Mouse (Mus musculus): ENCODE measurements around the gene Iqcn.
A peak's percentile ranks its signal among the peaks of the same experiment; 100 is the strongest.

Gene Iqcn

DNA sequence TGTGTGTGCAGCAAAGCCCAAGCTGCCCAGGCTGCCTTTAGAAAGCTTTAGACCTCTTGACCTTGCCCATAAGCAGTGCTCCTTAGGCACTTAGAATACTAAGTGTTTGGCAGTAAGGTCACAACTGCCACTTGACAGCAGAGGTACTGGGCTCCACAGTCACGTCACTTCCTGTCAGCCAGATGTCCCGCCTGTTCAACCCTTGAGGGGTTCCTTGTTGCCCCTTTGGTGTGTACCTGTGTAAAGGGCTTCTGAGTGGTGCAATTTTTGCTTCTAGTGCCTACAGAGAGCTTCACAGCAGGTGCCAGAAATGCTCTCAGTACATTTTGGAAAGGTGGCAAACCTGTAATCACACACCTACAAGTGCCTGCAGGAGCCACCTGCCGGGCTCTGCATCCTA lies 35.0 kb downstream of the Iqcn start:
- no peak for DNase-seq

DNA sequence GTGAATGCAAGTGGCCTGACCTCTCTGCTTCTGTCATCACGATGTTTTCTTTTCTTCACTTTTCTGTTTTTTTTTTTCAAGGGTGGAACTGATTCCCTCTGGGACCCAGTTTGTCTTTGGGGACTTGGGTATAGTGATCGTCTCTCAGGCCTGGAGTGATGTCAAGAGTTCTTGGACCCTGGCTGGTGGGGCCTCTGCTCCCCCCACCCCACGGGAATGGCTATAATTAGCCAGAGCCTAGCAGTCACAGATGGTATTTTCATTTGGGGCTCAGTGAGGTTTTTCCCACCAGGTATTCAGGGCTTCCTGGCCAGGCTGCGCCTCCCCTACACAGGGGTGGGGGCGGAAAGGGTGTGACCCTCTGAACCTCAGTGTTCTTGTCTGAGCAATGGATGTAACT lies 38.4 kb downstream of the Iqcn start:
- no peak for DNase-seq

DNA sequence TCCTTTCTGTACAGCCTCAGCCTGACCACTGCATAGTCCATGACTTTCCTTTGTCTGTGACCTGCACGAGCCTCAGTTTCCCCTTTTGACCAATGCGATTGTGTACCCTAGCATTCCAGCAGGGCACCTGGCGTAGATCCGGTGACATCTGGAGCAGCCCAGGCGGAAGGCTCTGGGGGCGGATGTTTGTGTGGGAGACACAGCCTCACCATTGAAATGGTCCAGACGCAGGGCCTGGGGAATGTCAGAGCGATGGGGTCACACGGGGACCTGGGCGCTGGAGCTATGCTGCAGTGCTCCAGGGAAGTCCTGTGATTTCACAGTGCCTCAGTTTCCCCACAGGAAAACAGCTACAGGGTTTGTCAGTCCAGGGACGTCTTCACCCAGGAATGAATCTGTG lies 38.9 kb downstream of the Iqcn start:
- DNase-seq, result no peak

DNA sequence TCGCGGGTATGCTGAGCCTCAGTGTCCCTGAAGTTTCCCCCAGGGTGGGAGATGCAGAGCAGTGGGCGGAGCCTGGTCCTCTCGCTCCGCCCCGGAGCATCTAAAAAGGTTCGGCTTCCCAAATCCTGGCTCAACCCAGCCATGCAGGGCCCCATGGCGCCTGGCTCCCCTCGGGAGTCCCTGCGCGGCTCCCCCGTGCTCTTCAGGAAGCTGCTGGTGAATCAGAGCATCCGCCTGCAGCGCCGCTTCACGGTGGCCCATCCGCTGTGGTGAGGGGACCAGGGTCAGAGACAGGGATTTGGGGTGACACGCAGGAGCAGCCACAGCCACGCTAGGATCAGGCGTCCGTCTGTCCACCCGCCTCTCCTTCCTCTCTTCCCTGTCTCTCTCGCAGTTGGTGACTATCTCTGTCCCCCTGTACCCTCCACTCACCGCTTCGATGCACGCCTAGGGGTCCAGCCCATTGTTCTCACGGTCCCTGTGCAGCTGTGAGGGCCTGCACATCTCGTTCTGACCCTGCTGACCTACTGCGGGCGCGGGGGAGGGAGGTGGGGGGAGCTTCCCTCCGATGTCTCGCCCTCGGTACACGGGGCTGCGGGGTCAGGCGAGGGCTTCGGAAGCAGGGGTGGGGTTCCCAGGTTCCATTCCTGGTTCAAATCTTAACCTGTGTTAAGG lies 39.9 kb downstream of the Iqcn start:
- peak; percentile 33 for DNase-seq

DNA sequence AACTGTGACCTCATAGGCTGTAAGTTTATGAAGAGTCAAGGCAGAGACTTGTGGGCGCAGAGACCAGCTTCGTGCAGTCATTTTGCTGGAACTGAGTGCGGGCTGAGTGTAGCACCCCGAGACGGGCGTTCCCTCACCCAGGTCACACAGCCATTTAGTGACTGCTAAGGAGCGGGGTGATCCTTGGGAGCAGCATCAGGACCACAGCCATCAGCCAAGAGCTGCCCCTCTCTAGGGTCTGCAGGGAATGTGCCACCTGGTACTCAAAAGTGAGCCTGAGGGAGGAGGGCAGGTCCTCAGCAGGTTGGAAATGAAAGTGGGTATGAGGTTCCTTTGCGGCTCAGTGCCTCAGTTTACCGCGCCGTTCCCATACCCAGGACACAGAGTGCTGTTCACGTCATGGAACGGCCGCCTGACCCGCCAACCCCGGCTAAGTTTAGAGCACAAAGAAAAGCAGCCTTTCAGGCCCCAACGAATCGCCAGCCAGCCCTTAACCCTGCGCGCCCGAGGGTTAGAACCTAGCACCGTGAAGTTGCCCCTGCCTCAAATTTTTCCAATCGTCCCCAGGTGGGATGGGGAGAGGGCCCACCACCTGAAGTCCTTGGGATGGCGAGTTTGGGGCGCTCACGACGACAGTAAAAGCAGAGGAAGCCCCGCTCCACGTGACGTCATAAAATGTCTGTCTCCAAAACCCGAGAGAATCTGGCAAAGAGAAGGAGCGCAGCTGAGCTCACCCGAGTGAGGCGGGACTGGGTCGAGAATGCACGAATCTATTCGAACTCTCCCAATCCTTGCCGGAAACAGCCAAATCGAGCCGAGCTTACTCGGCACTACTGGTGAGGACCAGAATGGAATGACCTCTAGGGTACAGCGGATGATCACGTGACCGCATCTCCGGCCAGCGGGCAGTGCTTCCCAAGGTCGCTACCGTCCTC lies 40.7 kb downstream of the Iqcn start:
- peak; percentile 85 for DNase-seq

DNA sequence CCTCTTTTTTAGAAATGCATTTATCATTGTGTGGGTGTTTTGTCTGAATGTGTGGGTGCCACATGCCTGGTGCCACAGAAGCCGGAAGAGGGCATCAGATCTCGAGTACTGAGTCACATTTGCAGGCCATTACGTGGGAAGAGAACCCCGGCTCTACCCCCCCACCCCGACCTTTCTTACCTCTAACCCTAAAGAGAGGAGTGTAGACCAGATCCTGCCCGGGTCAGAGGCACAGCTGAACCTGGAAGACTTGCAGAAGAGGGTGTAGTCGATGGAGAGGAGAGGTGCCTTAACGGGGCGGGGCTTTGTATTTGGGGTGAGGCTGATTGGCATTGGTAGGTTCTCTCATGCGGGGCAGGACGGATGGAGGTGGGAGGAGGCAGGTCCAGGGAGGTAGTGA lies 41.5 kb downstream of the Iqcn start:
- DNase-seq, result peak; percentile 13

DNA sequence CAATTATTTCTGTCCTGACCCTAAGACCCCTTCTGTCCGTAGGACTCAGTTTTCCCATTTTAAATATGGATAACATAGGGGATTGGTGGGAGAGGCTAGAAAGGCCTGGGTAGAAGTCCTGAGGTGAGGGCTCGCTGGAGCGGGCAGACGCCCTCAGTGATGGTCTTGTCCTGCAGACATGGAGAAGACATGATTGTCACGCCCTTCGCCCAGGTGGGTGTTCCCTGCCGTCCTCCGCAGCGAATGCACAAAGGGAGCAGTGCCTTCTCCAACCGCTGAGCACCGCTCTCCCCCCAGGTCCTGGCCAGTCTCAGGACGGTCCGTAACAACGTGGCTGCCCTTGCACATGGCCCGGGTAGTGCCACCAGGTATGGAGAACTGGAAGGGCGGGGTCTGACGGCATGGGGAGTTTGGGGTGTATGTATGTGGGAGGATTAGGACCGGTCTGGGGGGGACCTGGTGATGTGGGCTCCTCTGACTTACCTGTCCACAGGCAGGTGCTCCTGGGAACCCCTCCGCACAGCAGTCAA lies 42.5 kb downstream of the Iqcn start:
- DNase-seq, result no peak

DNA sequence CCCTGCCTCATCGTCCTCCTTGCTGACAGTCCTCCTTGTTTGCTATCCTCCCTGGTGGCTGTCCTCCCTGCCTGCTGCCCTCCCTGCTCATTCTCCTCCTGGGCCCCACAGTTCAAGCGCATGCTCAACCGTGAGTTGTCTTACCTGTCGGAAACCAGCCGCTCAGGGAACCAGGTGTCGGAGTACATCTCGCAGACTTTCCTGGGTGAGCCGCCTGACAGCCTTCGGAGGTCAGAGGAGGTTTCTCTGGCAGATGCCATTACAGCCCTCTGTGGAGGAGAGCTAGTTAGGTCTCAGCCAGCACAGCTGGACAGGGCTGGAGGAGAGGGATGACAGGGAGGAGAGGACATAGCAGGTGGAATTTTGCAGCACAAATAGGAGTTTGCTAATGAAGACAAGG lies 43.4 kb downstream of the Iqcn start:
- DNase-seq, result no peak

DNA sequence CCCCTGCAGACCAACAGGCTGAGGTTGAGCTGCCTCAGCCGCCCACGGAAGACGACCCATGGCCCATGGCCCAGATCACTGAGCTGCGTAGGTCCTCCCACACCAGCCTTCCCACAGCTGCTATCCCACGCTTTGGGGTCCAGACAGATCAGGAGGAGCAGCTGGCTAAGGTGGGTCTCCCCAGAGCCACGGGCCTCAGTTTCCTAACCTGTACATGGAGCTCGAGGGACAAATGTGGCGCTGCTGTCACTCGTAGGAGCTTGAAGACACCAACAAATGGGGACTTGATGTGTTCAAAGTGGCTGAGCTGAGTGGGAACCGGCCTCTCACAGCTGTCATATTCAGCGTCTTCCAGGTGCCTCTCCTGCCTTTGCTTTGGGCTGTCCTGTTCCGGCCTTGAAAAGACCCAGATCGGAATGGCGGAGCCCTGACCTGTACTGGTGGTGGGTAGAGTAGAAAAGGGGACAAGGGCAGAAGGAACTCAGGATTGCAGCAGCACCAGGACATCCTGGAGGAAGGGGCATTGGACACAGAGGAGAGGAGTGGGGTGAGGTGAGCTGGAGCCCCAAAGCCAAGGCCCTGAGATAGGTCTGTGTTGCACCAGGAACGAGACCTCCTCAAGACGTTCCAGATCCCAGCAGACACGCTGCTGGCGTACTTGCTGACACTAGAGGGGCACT lies 44.1 kb downstream of the Iqcn start:
- no peak for DNase-seq

DNA sequence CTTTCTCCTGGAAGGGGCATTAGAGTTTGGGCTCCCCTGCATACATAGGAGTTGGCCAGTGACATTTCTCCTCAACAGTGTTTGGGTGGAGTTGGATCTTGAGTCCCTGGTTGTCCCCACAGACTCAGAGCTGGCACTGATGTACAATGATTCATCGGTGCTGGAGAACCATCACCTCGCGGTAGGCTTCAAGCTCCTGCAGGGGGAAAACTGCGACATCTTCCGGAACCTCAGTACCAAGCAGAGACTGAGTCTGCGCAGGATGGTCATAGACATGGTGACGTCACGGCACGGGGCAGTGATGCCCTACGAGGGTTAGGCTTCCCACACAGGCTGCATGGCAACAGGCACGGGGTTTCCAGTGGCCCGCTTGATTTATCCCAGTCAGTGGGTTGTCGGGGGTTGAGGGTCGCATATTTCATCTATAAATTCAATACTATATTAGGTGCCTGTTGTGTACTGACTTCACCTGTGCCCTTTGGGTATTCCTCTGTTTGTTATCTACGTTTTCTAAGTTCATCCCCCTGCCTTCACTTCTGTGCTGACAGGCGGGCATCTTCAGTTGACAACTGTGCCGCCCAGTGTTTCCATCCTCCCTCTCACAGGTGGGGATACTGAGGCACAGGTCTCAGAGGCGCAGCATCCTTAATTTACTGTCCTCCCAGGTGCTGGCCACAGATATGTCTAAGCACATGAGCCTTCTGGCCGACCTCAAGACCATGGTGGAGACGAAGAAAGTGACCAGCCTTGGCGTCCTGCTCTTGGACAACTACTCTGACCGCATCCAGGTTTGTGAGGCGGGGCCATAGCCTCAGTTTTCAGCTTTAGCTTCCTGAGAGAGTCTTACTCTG lies 45.2 kb downstream of the Iqcn start:
- DNase-seq, result no peak

DNA sequence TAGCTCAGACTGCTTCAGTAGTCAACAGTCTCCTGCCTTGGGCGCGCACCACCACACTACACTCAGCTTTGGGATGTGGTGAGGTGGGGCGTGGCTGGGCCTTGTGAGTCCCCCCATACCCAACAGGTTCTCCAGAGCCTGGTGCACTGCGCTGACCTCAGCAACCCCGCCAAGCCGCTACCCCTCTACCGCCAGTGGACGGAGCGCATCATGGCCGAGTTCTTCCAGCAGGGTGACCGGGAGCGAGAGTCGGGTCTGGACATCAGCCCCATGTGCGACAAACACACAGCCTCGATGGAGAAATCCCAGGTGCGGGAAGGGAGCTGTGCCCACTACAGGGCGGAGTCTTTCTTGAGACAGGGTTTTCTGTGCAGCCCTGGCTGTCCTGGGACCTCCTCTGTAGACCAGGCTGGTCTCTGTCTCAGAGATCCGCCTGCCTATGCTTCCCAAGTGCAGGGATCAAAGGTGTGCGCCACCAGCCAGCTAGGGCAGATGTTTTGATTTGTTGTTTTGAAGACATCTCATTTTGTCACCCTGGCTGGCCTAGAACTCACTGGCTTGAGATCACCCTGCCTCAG lies 45.9 kb downstream of the Iqcn start:
- DNase-seq, result no peak

DNA sequence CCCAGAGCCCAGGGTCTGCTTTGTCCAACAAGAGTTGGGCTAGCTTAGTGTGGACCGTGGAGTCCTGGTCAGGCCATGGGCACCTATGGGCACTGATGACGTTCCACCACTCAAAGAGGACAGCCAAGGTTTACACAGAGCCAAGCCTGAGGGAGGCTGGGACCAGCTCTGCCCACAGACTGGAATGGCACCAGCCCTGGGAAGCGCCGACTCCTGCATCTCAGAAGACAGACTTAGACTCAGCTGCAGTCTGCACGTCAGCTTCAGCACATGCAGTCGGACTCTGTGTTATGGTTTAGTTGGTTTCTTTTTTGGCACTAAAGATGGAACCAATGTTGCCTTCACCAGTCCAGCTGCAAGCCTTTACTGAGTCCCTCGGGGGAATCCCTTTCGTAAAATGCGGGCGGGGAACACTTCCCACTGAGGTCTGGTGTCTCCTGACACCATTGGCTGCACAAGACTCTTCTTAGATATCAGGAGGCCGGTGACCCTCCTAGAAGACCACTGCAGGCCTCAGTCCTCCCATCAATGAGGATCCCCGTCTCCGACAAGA lies 46.9 kb downstream of the Iqcn start:
- DNase-seq, result no peak

DNA sequence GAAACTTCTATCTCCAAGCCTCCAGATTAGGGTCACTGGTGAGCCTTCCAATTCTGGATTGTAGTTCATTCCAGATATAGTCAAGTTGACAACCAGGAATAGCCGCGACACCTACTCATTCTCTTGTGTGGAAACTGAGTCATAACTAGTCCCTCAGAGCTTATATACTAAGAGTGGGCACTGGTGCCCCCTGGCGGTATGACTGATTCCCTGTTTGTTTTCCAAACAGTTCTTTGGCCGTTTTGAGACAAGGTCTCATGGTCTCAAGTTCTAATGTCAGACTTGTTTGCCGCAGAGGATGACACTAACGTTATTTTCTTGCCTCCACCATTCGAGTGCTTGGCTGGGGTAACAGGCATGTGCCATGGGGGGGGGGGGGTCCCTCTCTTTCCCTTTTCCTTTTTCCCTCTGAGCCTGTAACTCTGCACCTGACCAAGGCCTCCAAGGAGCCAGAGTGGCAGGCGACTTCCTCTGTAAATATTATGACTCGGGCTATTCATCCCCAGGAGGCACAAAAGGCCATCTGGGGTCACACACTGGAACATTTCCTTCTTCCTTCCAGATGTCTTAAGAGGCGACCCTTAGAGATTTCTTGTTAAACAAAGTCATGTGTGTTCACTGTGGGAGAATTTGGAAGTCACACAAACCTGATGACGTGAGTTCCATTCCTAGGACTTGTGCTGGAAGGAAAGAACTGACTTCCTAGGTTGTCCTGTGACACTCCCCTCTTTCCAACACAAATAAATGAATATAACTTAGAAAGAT lies 48.9 kb downstream of the Iqcn start:
- peak; percentile 90 for DNase-seq

DNA sequence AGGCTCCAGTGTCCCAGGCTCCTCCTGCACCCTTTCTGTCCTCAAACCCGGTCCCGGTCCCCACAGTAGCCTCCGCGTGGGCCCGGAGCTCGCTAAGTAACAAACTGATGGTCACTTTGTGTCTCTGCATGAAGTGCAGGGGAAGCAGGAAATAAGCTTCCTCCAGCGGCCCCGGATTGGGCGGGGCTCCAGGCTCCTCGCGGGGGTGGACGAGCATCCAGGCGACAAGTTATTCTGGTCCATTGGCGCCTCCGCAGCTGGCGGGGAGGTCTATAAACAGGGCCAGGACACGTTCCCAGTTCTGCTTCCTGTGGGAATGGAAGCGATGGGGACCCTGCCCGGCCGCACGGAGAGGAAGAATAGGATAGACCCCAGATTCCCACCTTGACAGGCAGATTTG lies 49.9 kb downstream of the Iqcn start:
- DNase-seq, result peak; percentile 87

DNA sequence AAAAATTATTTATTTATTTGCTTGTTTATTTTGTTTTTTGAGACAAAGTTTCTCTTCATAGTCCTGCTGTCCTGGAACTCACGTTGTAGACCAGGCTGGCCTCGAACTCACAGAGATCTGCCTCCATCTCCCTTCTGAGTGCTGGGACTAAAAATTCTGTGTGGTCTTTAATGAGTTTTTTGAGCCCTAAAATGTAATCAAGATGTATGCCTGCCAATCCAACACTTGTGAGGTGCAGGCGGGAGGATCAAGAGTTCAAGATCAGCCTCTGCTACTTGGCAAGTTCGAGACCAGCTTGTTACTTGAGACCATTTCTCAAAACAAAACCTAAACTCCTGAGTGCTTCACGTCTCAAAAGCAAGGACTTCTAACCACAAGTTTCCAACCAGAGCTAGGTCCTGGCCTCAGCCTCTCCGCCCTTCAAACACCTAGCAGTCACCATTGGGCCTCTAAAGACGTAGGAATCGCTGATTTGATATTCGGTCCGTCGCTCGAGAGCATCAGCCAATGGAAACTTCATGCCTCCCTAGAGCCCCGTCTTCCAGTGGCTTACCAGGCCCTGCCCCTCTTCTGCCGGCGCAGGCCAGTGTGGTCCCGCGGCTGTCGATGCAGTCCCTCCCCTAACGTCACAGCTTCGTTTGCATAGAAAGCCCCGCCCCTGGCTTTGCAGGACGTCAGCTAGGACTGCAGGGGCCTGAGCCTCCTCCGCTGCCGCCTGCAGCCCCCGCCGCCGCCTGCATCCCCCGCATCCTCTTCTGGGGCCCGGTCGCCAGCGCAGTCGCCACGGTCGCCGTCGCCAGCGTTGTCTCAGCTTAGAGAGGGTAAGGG lies 51.0 kb downstream of the Iqcn start, which contains the start of gene Rab3a:
Gene Rab3a (plus strand): TSS at position 637 of the 828 bp plus-strand sequence.
- DNase-seq, result peak; percentile 94

DNA sequence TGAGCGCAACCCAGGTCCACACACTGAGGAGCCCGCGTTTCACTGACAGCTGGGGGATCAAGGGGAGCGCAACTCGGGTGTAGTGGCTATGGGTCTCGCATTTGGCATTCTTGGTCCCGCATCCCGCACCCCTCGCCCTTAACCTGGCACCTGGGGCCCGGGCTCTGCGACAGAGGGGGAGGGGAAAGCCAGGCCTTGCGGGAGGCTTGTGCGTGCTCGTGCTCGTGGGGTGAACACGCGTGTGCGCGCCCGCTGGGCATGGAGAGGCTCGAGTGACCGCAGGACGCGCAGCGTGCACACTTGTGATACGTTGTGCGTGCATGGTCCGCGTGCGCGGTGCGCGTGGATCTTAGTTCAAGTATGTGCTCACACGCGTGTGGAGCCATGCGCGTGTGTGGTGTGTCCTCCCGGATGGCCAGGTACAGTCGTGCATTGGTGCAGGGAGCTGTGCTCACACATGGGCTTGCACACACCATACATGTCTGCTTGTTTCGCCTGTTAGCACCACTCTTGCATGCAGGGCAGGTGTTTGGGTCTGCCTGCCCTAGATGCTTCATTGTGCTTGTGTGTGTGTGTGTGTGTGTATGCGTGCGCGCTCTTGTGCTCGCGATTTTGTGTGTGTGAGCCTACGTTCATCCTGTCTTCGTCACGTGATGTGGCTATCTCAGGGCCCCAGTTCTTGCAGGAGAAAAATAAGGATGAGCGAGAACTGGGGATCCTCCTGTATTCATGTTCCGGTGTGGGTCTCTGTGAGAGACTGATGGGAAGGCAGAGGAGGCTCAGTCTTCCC lies 51.8 kb downstream of the Iqcn start:
- no peak for DNase-seq

DNA sequence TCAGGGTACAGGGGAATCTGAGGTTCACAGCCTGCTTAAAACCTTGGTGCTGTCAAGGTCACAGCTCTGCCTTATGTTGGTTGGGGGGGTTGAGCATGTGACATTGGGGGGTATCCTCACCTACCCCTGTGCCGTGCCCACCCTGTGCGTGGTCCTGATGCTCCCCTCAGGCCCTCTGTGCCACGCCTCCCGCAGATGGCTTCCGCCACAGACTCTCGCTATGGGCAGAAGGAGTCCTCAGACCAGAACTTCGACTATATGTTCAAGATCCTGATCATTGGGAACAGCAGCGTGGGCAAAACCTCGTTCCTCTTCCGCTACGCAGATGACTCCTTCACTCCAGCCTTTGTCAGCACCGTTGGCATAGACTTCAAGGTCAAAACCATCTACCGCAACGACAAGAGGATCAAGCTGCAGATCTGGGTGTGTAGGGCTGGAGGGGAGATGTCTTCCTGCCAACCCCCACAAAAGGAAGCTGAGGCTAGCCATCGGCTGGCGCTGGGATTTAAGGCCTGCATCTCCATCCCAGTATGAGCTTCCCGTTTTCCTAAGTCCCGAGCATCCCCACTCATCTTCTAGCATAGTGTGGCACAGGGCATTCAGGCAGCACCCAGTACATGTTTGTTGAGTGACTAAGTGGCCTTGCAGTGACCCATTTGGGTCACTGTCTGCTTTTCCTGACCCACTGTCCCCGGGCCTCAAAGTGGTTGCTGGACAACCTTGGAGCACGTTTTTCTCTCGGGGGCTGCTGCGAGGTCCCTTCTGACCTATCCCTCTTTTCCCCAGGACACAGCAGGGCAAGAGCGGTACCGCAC lies 52.6 kb downstream of the Iqcn start:
- no peak for DNase-seq

DNA sequence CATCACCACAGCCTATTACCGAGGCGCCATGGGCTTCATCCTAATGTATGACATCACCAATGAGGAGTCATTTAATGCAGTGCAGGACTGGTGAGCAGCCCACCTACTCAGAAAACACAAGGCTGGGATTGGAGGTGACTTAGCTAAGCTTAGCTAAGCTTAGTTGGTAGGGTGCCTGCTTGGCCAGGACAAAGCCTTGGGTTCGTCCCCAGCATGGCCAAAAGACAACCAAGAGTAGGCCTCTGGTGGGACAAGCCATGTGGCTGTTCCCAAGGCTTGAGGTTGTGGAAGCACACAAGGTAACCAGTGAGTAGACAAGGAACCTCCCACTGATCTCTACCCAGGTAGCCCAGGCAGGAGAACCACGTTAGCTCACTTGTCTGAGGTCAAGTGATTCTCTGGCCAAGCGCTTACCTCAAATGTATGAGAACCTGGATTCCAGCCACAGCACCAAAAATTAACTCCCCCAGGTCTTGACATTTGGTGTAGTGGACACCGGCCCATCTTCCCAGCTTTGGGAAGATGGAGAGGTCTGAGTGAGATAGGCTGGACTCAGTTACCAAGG lies 53.3 kb downstream of the Iqcn start:
- DNase-seq, result no peak
